Mouse (Mus musculus) forebrain, postnatal 0 days (tissue): Measurements from ENCODE around the gene Galnt6. TPM values are rescaled to one million over a fixed set of nuclear protein-coding genes. Genes with fewer than 3 reads are reported as not detected.

Experiments
- ATAC-seq: fragments of 200-750 bp; cut with Nextera tagmentation; 2 replicates; pipeline ENCODE4 v1.8.0; 2017; ENCODE audit warnings: mild to moderate bottlenecking, moderate library complexity
- DNase-seq: peaks from one replicate; pipeline ENCODE4 v3.0.0-alpha.2; 2015
- H3K27ac ChIP-seq: fragments of 300-500 bp; sonication (generic); 2 replicates; pipeline ENCODE4 v1.5.1; 2014; ENCODE audit warnings: low read depth, mild to moderate bottlenecking, antibody characterized with exemption, low read length, moderate library complexity, mixed read lengths
- H3K27me3 ChIP-seq: fragments of 300-500 bp; sonication (generic); 2 replicates; pipeline ENCODE4 v1.6.1; 2014; ENCODE audit warnings: mild to moderate bottlenecking, low read length, mixed read lengths; ENCODE audit not compliant: insufficient read depth
- H3K36me3 ChIP-seq: fragments of 300-500 bp; sonication (generic); 2 replicates; pipeline ENCODE4 v1.6.1; 2014; ENCODE audit warnings: mild to moderate bottlenecking, moderate library complexity; ENCODE audit not compliant: insufficient read depth
- H3K4me1 ChIP-seq: fragments of 300-500 bp; sonication (generic); 2 replicates; pipeline ENCODE4 v1.6.1; 2014; ENCODE audit warnings: antibody characterized with exemption; ENCODE audit not compliant: insufficient read depth
- H3K4me2 ChIP-seq: fragments of 300-500 bp; sonication (generic); 2 replicates; pipeline ENCODE4 v1.6.1; 2014; ENCODE audit warnings: low read depth, mild to moderate bottlenecking, moderate library complexity
- H3K4me3 ChIP-seq: fragments of 300-500 bp; sonication (generic); 2 replicates; pipeline ENCODE4 v1.5.1; 2014; ENCODE audit warnings: low read depth, low read length, mixed read lengths
- H3K9ac ChIP-seq: fragments of 300-500 bp; sonication (generic); 2 replicates; pipeline ENCODE4 v1.6.1; 2014; ENCODE audit warnings: mild to moderate bottlenecking
- H3K9me3 ChIP-seq: fragments of 300-500 bp; sonication (generic); 2 replicates; pipeline ENCODE4 v1.6.1; 2016; ENCODE audit warnings: low read length
- CTCF ChIP-seq: sonication (generic); IDR thresholded peaks from 2 replicates; pipeline ENCODE4 v1.5.1; 2016; ENCODE audit warnings: antibody characterized with exemption, control low read depth, low read depth
- WGBS: fragments of 180-500 bp; shearing (Covaris S2); extraction: QIAGEN DNeasy Blood & Tissue Kit; methylation state at CpG from one replicate; pipeline ENCODE4 v1.1.7; 2014; 5-methylcytosine and 5-hydroxymethylcytosine counted together
- polyA plus RNA-seq: library from polyadenylated mRNA; unstranded; fragments of >200 nt; fragmentation: Nextera tagmentation; extraction: Ambion mirVana; gene quantifications from 2 replicates; pipeline ENCODE4 v1.2.1, GENCODE M21; 2015
- total RNA-seq: library from RNA; depleted of rRNA; stranded (reverse); fragments of >200 nt; gene quantifications from 2 replicates; pipeline ENCODE4 v1.2.3, GENCODE M21; 2014

Gene Galnt6
- total and polyA plus RNA-seq, 2 experiments from 2014 or later: 0.47 to 1.5 TPM

DNA sequence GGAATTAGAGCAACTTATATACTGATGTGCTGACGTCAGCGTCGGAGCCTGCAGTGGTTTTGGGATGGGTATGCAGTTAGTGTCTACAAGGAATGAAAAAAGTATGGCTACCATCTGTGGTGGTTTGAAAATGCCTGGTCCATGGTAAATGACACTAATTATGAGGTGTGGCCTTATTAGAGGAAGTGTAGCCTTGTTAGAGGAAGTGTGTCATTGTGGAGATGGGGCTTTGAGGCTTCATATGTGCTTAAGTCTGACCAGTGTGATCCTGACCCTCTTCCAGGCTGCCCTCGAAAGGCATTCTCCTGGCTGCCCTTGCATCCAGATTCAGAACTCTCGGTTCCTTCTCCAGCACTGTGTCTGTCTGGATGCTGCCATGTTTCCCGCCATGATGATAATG lies 14.1 kb upstream of the Galnt6 start:
- no peak overlapping the region for H3K4me3 ChIP-seq
- no peak overlapping the region for H3K9ac ChIP-seq
- no peaks in the 10 kb centered on the region for H3K36me3 ChIP-seq
- no peak for TF ChIP-seq CTCF
- no peaks in the 10 kb centered on the region for H3K27me3 ChIP-seq
- no peak for DNase-seq
- no peaks in the 10 kb centered on the region for H3K9me3 ChIP-seq
- ATAC-seq: no peak
- no peak overlapping the region for H3K4me2 ChIP-seq
- no peak overlapping the region for H3K27ac ChIP-seq
- H3K4me1 ChIP-seq: 0 out of 2 replicates have a peak, but pooled peaks cover 3% of the 10 kb centered on the region
- 93% methylated on average over 6 of the region's 6 CpGs for WGBS

DNA sequence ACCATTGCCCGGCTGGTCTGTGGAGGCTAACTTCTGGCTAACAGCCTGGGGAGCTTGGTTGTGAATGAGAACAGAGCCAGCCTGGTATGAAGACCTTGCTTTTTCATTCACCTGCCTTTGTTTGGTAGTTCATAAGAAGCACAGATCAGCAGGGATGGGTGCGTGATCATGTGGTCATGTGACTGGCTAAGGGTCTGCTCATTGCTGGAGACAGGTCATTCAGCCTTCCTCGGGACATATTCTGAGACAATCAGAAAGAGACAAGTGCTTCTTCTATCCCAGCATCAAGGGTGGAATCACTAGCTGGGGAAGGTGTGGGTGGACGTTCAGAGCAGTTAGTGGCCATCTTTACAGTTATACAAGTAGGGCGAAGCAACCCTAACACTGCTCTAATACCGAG lies 10.3 kb upstream of the Galnt6 start:
- Histone ChIP-seq H3K36me3 (no peaks in the 10 kb centered on the region), H3K9me3 (no peaks in the 10 kb centered on the region), H3K9ac (no peak overlapping the region), H3K27ac (no peak overlapping the region), H3K4me2 (no peak overlapping the region), H3K4me1 (no peaks in the 10 kb centered on the region), H3K4me3 (no peak overlapping the region), H3K27me3 (no peaks in the 10 kb centered on the region)
- no peak for TF ChIP-seq CTCF
- ATAC-seq: no peak
- 86% methylated on average over 6 of the region's 6 CpGs for WGBS
- DNase-seq: no peak

DNA sequence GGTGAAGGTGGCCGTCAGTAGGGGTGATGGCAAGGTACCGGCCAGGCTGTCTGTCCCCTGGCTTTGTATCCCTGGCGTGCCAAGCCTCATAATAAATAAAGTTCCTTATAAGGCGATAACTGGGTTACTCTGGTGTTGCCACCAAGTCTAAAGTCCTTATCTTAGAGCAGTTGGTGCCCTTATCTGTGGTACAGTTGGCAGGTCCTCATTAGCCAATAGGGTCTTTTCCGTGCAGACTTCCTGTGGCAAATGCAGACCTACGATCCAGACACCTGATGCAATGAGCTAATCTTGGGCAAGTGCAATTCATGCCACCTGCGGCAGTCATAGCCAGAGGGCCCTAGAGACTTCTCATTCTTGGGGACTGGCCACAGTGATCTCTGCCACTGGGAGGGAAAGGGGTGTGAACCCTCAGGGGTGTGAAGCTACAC lies 9.2 kb upstream of the Galnt6 start:
- Histone ChIP-seq H3K9ac (no peak overlapping the region), H3K4me2 (no peak overlapping the region), H3K9me3 (no peaks in the 10 kb centered on the region), H3K36me3 (no peaks in the 10 kb centered on the region), H3K27me3 (no peaks in the 10 kb centered on the region), H3K4me3 (no peak overlapping the region), H3K4me1 (no peaks in the 10 kb centered on the region), H3K27ac (no peak overlapping the region)
- WGBS: 89% methylated on average over 7 of the region's 7 CpGs
- ATAC-seq: no peak
- no peak for DNase-seq
- no peak for TF ChIP-seq CTCF

DNA sequence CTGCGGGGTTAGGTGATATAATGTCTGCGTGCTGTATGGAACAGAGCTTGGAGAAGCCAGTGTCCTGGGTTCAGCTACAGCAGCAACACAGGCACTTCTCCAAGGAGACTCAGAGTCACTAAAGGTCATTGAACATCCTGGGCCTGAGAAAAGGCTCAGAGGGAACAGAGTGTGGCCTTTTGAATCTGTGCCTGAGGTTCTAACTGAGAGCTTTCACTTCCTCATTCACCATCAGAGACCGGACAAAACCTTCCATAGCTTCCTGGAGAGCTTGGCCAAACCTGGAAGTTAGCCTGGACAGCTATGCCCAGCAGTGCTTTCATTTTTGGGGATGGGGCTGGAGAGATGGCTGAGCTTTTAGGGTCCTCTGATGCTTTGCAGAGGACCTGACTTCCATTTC lies 8.5 kb upstream of the Galnt6 start:
- 94% methylated on average over 3 of the region's 3 CpGs for WGBS
- no peak overlapping the region for H3K4me3 ChIP-seq
- no peak overlapping the region for H3K27ac ChIP-seq
- no peak overlapping the region for H3K9ac ChIP-seq
- no peaks in the 10 kb centered on the region for H3K27me3 ChIP-seq
- DNase-seq: no peak
- no peaks in the 10 kb centered on the region for H3K9me3 ChIP-seq
- H3K36me3 ChIP-seq: no peaks in the 10 kb centered on the region
- H3K4me2 ChIP-seq: no peak overlapping the region
- no peaks in the 10 kb centered on the region for H3K4me1 ChIP-seq
- TF ChIP-seq CTCF: no peak
- no peak for ATAC-seq

DNA sequence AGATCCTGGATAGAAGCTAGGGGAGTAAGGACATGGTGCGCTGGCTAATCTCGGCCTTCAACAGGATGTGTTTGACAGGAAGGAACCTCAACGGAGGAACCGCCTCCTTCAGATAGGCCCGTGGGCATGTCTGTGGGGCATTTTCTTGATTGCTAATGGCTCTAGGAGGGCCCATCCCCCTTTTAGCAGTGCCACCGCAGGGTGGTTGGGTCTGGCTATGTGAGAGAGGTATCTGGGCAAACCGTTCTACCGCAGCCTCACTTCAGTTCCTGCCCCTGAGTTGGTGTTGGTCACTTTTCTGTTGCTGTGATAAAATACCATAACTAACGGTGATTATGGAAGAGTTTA lies 6.8 kb upstream of the Galnt6 start:
- Histone ChIP-seq H3K9me3 (no peaks in the 10 kb centered on the region), H3K4me2 (no peak overlapping the region), H3K9ac (no peak overlapping the region), H3K27me3 (no peaks in the 10 kb centered on the region), H3K27ac (no peak overlapping the region), H3K36me3 (no peaks in the 10 kb centered on the region), H3K4me1 (no peaks in the 10 kb centered on the region), H3K4me3 (no peak overlapping the region)
- DNase-seq: no peak
- no peak for TF ChIP-seq CTCF
- 81% methylated on average over 9 of the region's 9 CpGs for WGBS
- no peak for ATAC-seq

DNA sequence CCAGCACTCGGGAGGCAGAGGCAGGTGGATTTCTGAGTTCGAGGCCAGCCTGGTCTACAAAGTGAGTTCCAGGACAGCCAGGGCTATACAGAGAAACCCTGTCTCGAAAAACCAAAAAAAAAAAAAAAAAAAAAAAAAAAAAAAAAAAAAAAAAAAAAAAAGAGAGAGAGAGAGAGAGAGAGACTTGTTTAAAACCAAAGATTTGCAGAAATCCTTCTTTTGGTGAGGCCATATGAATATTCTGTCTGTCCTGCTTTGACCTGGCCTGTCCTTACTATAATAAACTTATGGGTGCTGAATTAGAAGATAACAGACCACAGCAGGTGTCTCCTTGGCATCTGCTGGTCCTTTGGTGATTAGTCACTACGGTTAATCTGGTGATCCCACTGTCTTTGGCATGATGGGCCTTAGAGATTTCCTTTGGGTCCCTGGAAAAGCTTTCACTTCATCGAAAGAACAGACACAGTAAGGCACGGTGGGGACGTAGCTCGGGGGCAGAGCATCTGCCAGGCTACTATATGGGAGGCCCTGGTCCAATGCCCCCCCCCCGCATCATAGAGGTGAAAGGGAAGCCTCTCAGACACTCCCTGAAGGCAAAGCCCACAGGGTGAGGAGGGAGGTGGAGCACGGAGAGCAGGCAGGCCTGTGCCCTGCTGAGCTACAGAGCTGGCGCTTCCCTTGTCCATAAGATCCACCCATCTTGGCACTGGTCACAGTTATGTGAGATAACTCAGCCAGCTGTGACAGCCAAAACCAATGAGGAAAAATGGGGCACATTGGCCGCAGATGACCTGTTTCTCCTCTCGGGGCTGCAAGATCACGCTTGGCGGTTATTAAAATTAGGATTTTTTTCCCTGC lies 6.1 kb upstream of the Galnt6 start:
- H3K4me1 ChIP-seq: no peaks in the 10 kb centered on the region
- TF ChIP-seq CTCF: no peak
- H3K4me2 ChIP-seq: no peak overlapping the region
- H3K36me3 ChIP-seq: no peaks in the 10 kb centered on the region
- H3K27ac ChIP-seq: no peak overlapping the region
- peaks cover 4% of the 10 kb centered on the region for H3K27me3 ChIP-seq
- H3K4me3 ChIP-seq: no peak overlapping the region
- WGBS: 88% methylated on average over 14 of the region's 15 CpGs
- H3K9ac ChIP-seq: no peak overlapping the region
- H3K9me3 ChIP-seq: no peaks in the 10 kb centered on the region
- no peak for ATAC-seq
- DNase-seq: no peak

DNA sequence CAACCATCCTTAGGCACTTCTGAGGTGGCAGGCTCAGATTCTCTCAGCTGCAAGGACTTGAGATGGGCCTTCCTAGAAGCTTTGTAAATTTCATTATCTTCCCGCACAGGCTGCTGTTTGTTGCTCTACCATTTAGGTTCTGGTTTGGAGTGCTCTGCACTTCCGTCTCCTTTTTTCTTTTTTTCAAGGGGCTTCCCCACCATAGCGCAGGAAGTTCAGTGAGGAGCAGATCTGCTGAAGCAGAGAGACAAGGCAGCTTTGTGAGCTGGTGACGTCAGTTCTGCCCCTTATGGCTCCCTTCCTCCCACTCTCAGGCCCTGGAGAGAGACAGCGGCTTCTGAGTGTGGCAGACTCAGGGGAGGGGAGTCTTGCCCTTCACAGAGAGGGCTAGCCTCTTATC lies 3.4 kb upstream of the Galnt6 start:
- Histone ChIP-seq H3K4me3 (no peak overlapping the region), H3K27ac (no peak overlapping the region), H3K4me1 (no peaks in the 10 kb centered on the region), H3K4me2 (no peak overlapping the region), H3K27me3 (peaks cover 31% of the 10 kb centered on the region), H3K9me3 (no peaks in the 10 kb centered on the region), H3K9ac (no peak overlapping the region), H3K36me3 (no peaks in the 10 kb centered on the region)
- WGBS: 24% methylated on average over 5 of the region's 5 CpGs
- DNase-seq (no peak), ATAC-seq (peak; percentile 53)
- TF ChIP-seq CTCF: no peak
